Mouse (Mus musculus) liver, embryonic 15.5 days (tissue): ENCODE measurements around the gene 4921536K21Rik. TPM values are rescaled to one million over a fixed set of nuclear protein-coding genes. Genes with fewer than 3 reads are reported as not detected.

ENCODE experiments used
- ATAC-seq: fragments of 200-750 bp; cut with Nextera tagmentation; 2 replicates; pipeline ENCODE4 v1.8.0; 2017; ENCODE audit warnings: moderate number of reproducible peaks, mild to moderate bottlenecking, moderate library complexity; ENCODE audit not compliant: insufficient read depth
- H3K27ac ChIP-seq: fragments of 300-500 bp; sonication (generic); replicated peaks from 2 replicates; pipeline ENCODE4 v1.5.1; 2015; ENCODE audit warnings: mild to moderate bottlenecking, inconsistent platforms
- H3K27me3 ChIP-seq: fragments of 300-500 bp; sonication (generic); 2 replicates; pipeline ENCODE4 v1.6.1; 2015; ENCODE audit warnings: mild to moderate bottlenecking, inconsistent platforms
- H3K36me3 ChIP-seq: fragments of 300-500 bp; sonication (generic); replicated peaks from 2 replicates; pipeline ENCODE4 v1.6.1; 2015; ENCODE audit warnings: moderate library complexity, mild to moderate bottlenecking, inconsistent platforms
- H3K4me1 ChIP-seq: fragments of 300-500 bp; sonication (generic); replicated peaks from 2 replicates; pipeline ENCODE4 v1.6.1; 2015; ENCODE audit warnings: inconsistent platforms
- H3K4me2 ChIP-seq: fragments of 300-500 bp; sonication (generic); 2 replicates; pipeline ENCODE4 v1.6.1; 2015; ENCODE audit warnings: moderate library complexity, mild to moderate bottlenecking, inconsistent platforms
- H3K4me3 ChIP-seq: fragments of 300-500 bp; sonication (generic); replicated peaks from 2 replicates; pipeline ENCODE4 v1.5.1; 2015; ENCODE audit warnings: mild to moderate bottlenecking, inconsistent platforms
- H3K9ac ChIP-seq: fragments of 300-500 bp; sonication (generic); 2 replicates; pipeline ENCODE4 v1.6.1; 2015; ENCODE audit warnings: moderate library complexity, mild to moderate bottlenecking, inconsistent platforms
- H3K9me3 ChIP-seq: fragments of 300-500 bp; sonication (generic); replicated peaks from 2 replicates; pipeline ENCODE4 v1.6.1; 2016; ENCODE audit warnings: inconsistent platforms
- WGBS: fragments of 180-500 bp; shearing (Covaris S2); methylation state at CpG from one replicate; pipeline ENCODE4 v1.1.7; 2015; ENCODE audit warnings: mixed read lengths; ENCODE audit not compliant: insufficient replicate concordance; 5-methylcytosine and 5-hydroxymethylcytosine counted together
- polyA plus RNA-seq: library from polyadenylated mRNA; unstranded; fragments of >200 nt; fragmentation: Nextera tagmentation; extraction: Ambion mirVana; gene quantifications from 2 replicates; pipeline ENCODE4 v1.2.1, GENCODE M21; 2015

4921536K21Rik gene
- polyA plus RNA-seq, 1 experiment from 2014 or later, result not detected

GRCm38 (mm10) chr11:3910513-3911310, 15.8 kb upstream of the 4921536K21Rik start:
- H3K36me3 ChIP-seq, result no peaks in the 10 kb centered on the region
- H3K4me3 ChIP-seq, result no peak overlapping the region
- H3K4me1 ChIP-seq, result peaks cover 19% of the 10 kb centered on the region
- no peaks in the 10 kb centered on the region for H3K9me3 ChIP-seq
- H3K9ac ChIP-seq, result no peak overlapping the region
- H3K27ac ChIP-seq, result no peak overlapping the region
- WGBS, result 38% methylated on average over 5 of the region's 5 CpGs
- no peak overlapping the region for H3K4me2 ChIP-seq
- no peak for ATAC-seq
- peaks cover 56% of the 10 kb centered on the region for H3K27me3 ChIP-seq

GRCm38 (mm10) chr11:3909236-3909635, 14.3 kb upstream of the 4921536K21Rik start:
- Histone ChIP-seq H3K4me2 (no peak overlapping the region), H3K27ac (no peak overlapping the region), H3K4me3 (no peak overlapping the region), H3K27me3 (peaks cover 41% of the 10 kb centered on the region), H3K9me3 (no peaks in the 10 kb centered on the region), H3K36me3 (no peaks in the 10 kb centered on the region), H3K9ac (no peak overlapping the region), H3K4me1 (peaks cover 17% of the 10 kb centered on the region)
- no peak for ATAC-seq
- 58% methylated on average over 4 of the region's 4 CpGs for WGBS

- Histone ChIP-seq H3K9me3 (no peaks in the 10 kb centered on the region), H3K27me3 (peaks cover 3% of the 10 kb centered on the region; the same call in 1 of the 2 replicates), H3K36me3 (no peaks in the 10 kb centered on the region), H3K4me2 (no peak overlapping the region), H3K4me1 (no peaks in the 10 kb centered on the region), H3K27ac (no peak overlapping the region), H3K4me3 (no peak overlapping the region), H3K9ac (no peak overlapping the region)
- 35% methylated on average over 1 of the region's 1 CpGs for WGBS
- ATAC-seq, result no peak
Measured at GRCm38 (mm10) chr11:3905446-3905845, 10.5 kb upstream of the 4921536K21Rik start.

GRCm38 (mm10) chr11:3904673-3905072, 9.8 kb upstream of the 4921536K21Rik start:
- no peak overlapping the region for H3K4me3 ChIP-seq
- no peaks in the 10 kb centered on the region for H3K36me3 ChIP-seq
- no peak overlapping the region for H3K27ac ChIP-seq
- no peak overlapping the region for H3K9ac ChIP-seq
- H3K27me3 ChIP-seq, result no peaks in the 10 kb centered on the region
- H3K4me1 ChIP-seq, result no peaks in the 10 kb centered on the region
- WGBS, result 53% methylated on average over 6 of the region's 6 CpGs
- H3K4me2 ChIP-seq, result no peak overlapping the region
- ATAC-seq, result no peak
- no peaks in the 10 kb centered on the region for H3K9me3 ChIP-seq

GRCm38 (mm10) chr11:3903046-3903445, 8.1 kb upstream of the 4921536K21Rik start:
- Histone ChIP-seq H3K4me3 (no peak overlapping the region), H3K4me1 (no peaks in the 10 kb centered on the region), H3K27ac (no peak overlapping the region), H3K4me2 (no peak overlapping the region), H3K9me3 (no peaks in the 10 kb centered on the region), H3K9ac (no peak overlapping the region), H3K27me3 (no peaks in the 10 kb centered on the region), H3K36me3 (no peaks in the 10 kb centered on the region)
- no peak for ATAC-seq
- 62% methylated on average over 5 of the region's 5 CpGs for WGBS

- H3K9ac ChIP-seq, result no peak overlapping the region
- WGBS, result 75% methylated on average over 3 of the region's 3 CpGs
- ATAC-seq, result no peak
Measured at GRCm38 (mm10) chr11:3902516-3902915, 7.6 kb upstream of the 4921536K21Rik start.

GRCm38 (mm10) chr11:3900296-3900695, 5.4 kb upstream of the 4921536K21Rik start:
- no peak overlapping the region for H3K9ac ChIP-seq
- no peaks in the 10 kb centered on the region for H3K27me3 ChIP-seq
- H3K36me3 ChIP-seq, result no peaks in the 10 kb centered on the region
- no peak overlapping the region for H3K4me3 ChIP-seq
- H3K27ac ChIP-seq, result no peak overlapping the region
- 48% methylated on average over 6 of the region's 6 CpGs for WGBS
- no peak for ATAC-seq
- H3K4me1 ChIP-seq, result peaks cover 3% of the 10 kb centered on the region
- no peaks in the 10 kb centered on the region for H3K9me3 ChIP-seq
- H3K4me2 ChIP-seq, result no peak overlapping the region

More at GRCm38 (mm10) chr11:3902516-3902915, 7.6 kb upstream of the 4921536K21Rik start:
- H3K4me1 ChIP-seq, result no peaks in the 10 kb centered on the region
- H3K4me2 ChIP-seq, result no peak overlapping the region
- H3K27me3 ChIP-seq, result no peaks in the 10 kb centered on the region
- H3K36me3 ChIP-seq, result no peaks in the 10 kb centered on the region
- no peak overlapping the region for H3K4me3 ChIP-seq
- H3K9me3 ChIP-seq, result no peaks in the 10 kb centered on the region
- H3K27ac ChIP-seq, result no peak overlapping the region

- Histone ChIP-seq H3K4me3 (no peak overlapping the region), H3K36me3 (no peaks in the 10 kb centered on the region), H3K9me3 (no peaks in the 10 kb centered on the region), H3K9ac (no peak overlapping the region), H3K27me3 (no peaks in the 10 kb centered on the region), H3K4me2 (no peak overlapping the region), H3K4me1 (peaks cover 13% of the 10 kb centered on the region), H3K27ac (no peak overlapping the region)
- WGBS, result 76% methylated on average over 1 of the region's 1 CpGs
- no peak for ATAC-seq
Measured at GRCm38 (mm10) chr11:3895933-3896332, 1.0 kb upstream of the 4921536K21Rik start.

GRCm38 (mm10) chr11:3895458-3895857, 560 bp upstream of the 4921536K21Rik start:
- no peak for ATAC-seq
- Histone ChIP-seq H3K4me3 (peak overlapping the region; percentile 50), H3K4me2 (peak overlapping the region; percentile 73), H3K36me3 (no peaks in the 10 kb centered on the region), H3K27me3 (no peaks in the 10 kb centered on the region), H3K4me1 (peaks cover 13% of the 10 kb centered on the region), H3K27ac (no peak overlapping the region), H3K9ac (0 out of 2 replicates have a peak overlapping the region, but pooled peaks have one; percentile 21), H3K9me3 (no peaks in the 10 kb centered on the region)
- 9% methylated on average over 10 of the region's 10 CpGs for WGBS

- no peaks in the 10 kb centered on the region for H3K36me3 ChIP-seq
- H3K27me3 ChIP-seq, result no peaks in the 10 kb centered on the region; the same call in 1 of the 2 replicates
- H3K9ac ChIP-seq, result no peak overlapping the region
- no peak for ATAC-seq
- 56% methylated on average over 6 of the region's 6 CpGs for WGBS
- no peak overlapping the region for H3K4me3 ChIP-seq
- H3K9me3 ChIP-seq, result no peaks in the 10 kb centered on the region
- H3K4me1 ChIP-seq, result peaks cover 13% of the 10 kb centered on the region
- no peak overlapping the region for H3K27ac ChIP-seq
- no peak overlapping the region for H3K4me2 ChIP-seq
Measured at GRCm38 (mm10) chr11:3893970-3894369, 928 bp downstream of the 4921536K21Rik start.

GRCm38 (mm10) chr11:3887331-3887730, 7.6 kb downstream of the 4921536K21Rik start:
- H3K27me3 ChIP-seq, result peaks cover 12% of the 10 kb centered on the region
- H3K4me2 ChIP-seq, result no peak overlapping the region; the same call in 1 of the 2 replicates
- no peaks in the 10 kb centered on the region for H3K36me3 ChIP-seq
- H3K4me1 ChIP-seq, result peaks cover 16% of the 10 kb centered on the region
- H3K9me3 ChIP-seq, result no peaks in the 10 kb centered on the region
- WGBS, result 34% methylated on average over 5 of the region's 5 CpGs
- ATAC-seq, result peak; percentile 80
- H3K9ac ChIP-seq, result no peak overlapping the region
- H3K27ac ChIP-seq, result no peak overlapping the region
- no peak overlapping the region for H3K4me3 ChIP-seq
